ENCODE assay signal across 9 mouse cellular contexts in genomic region chr4:119959293-119959692, GRCm38 (mm10).
DNase-seq lines count a peak whose midpoint lies in the region; ATAC-seq lines count a peak whose summit lies in the region.
"Had no signal": no experiment of that assay in that cellular context is flagged by ENCODE, and none has a peak within 500 bp of the region (broad histone marks: within the 10 kb centered on the region; RNA-seq: fewer than 3 reads in every experiment).

No protein-coding gene starts in this region.

- ATAC-seq in common myeloid progenitor, adult 5-6 weeks (replicated peaks; ENCODE audit: low read depth, poor library complexity, severe bottlenecking), result peak; percentile 88
- ATAC-seq: intestine, postnatal 0 days had no signal

- peak; percentile 25 for DNase-seq in kidney, postnatal 10 days
- DNase-seq in kidney, adult 11 months, result no peak
- peak; percentile 56 for DNase-seq in lung, postnatal 36 days
- peak; percentile 84 to 85 for DNase-seq in thymus, postnatal 10 days (ENCODE audit: low spot score in 2 of 2)
- DNase-seq in yolk sac, embryonic 10.5 days (ENCODE audit: low spot score), result no peak
- no peak for DNase-seq in right cerebral cortex, postnatal 14 days
- DNase-seq in layer of hippocampus, postnatal 25 days (ENCODE audit: extremely low spot score in 1 of 2, low spot score in 1 of 2), result no peak

Comparison
In these comparisons a context has a peak if more than half of its experiments do, and no peak if none do; other contexts are left out.
1. DNase-seq: peak in kidney, postnatal 10 days (single experiment), lung, postnatal 36 days (single experiment) and thymus, postnatal 10 days (2 of 2); none in kidney, adult 11 months (single experiment), yolk sac, embryonic 10.5 days (single experiment), right cerebral cortex, postnatal 14 days (single experiment) and layer of hippocampus, postnatal 25 days (0 of 2).